Mouse (Mus musculus): ENCODE results near the gene Plxna4.

DNA sequence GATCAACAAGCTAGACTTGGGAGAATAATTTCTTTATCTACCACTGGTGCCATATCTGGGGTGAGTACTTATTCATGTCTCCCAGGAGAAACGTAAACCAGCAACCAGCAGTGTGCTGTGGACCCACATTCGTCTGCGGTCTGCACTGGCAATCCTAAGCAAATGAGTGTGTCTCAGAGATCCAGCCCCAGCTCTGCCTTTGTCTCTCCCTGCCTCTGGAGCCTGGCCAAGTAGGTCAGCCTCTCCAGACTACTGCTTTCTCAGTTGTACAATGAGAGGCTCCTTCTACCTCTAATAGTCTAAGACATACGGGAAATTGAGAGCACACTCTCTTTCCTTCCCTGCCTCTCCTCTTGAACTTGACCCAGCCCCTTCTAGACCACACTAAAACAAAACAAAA is 316.5 kb downstream of the Plxna4 start:
- TF ChIP-seq ZC3H11A (IDR thresholded peaks at IDR 0.05; ENCODE audit: borderline replicate concordance, low read depth, low read length) (no peak), CHD2 (IDR thresholded peaks at IDR 0.05; ENCODE audit: low read depth, low read length) (no peak), ZNF384 (IDR thresholded peaks at IDR 0.05; ENCODE audit: low read depth, low read length) (no peak), MAFK (IDR thresholded peaks at IDR 0.05; ENCODE audit: insufficient read depth, low read depth, low read length) (no peak)

Measured in ES-E14 (cell line).